Comparison of ENCODE assay signal across 20 mouse cellular contexts in the genomic region with DNA sequence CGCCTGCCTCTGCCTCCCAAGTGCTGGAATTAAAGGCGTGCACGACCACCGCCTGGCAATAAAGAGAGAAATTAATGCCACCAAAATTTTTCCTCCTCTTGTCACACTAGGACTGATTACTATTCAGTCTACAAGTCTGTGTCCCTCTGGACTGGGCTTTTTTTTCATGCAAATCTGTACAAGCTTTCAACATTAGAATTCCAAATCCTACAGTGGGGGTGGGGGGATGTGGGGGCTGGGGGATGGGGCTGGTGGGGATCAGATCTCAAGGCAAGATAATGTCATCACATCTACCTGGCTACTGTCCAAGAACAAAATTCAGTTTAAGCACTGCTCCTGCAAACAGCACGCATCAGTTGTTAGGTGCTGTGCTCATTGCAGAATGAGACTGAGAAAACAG.
A peak's percentile ranks its signal among the peaks of the same experiment; 100 is the strongest.
DNase-seq lines count a peak whose midpoint lies in the region; ATAC-seq and TF ChIP-seq lines count a peak whose summit lies in the region.
"Had no signal": no experiment of that assay in that cellular context is flagged by ENCODE, and none has a peak within 500 bp of the region (broad histone marks: within the 10 kb centered on the region; RNA-seq: fewer than 3 reads in every experiment).

No protein-coding gene starts in this region.

- TF ChIP-seq POLR2A in bone marrow macrophage, adult 2 months (IDR thresholded peaks at IDR 0.05; ENCODE audit: borderline replicate concordance, low read depth, low read length), result no peak

- H3K9ac ChIP-seq in midbrain, embryonic 12.5 days (replicated peaks), result no peak overlapping the region
- no peak overlapping the region for H3K9ac ChIP-seq in midbrain, postnatal 0 days (replicated peaks; ENCODE audit: low read length, poor library complexity, severe bottlenecking)
- no peak overlapping the region for H3K9ac ChIP-seq in midbrain, embryonic 14.5 days (replicated peaks; ENCODE audit: low read length)
- H3K9ac ChIP-seq: embryonic facial prominence, embryonic 12.5 days; forebrain, embryonic 12.5 days; heart, embryonic 12.5 days had no signal

- peak overlapping the region; percentile 79; the same call in 1 of the 2 replicates for H3K27ac ChIP-seq in gastrocnemius, adult 2 months
- no peak overlapping the region for H3K27ac ChIP-seq in midbrain, embryonic 12.5 days (replicated peaks)
- no peak overlapping the region for H3K27ac ChIP-seq in midbrain, postnatal 0 days (ENCODE audit: low read depth, low read length)
- H3K27ac ChIP-seq in bone marrow macrophage, adult 2 months (ENCODE audit: insufficient read depth, low read depth, low read length), result peak overlapping the region; percentile 99
- no peak overlapping the region for H3K27ac ChIP-seq in midbrain, embryonic 14.5 days (replicated peaks; ENCODE audit: low read depth, low read length)
- H3K27ac ChIP-seq: forebrain, embryonic 12.5 days; hindbrain, embryonic 10.5 days had no signal

- no peaks in the 10 kb centered on the region for H3K36me3 ChIP-seq in midbrain, embryonic 12.5 days
- peaks cover 3% of the 10 kb centered on the region; the same call in 1 of the 2 replicates for H3K36me3 ChIP-seq in midbrain, postnatal 0 days (ENCODE audit: insufficient read depth, low read length)
- H3K36me3 ChIP-seq in midbrain, embryonic 14.5 days (ENCODE audit: control insufficient read depth, insufficient read depth, low read length), result no peaks in the 10 kb centered on the region
- H3K36me3 ChIP-seq: embryonic facial prominence, embryonic 12.5 days; forebrain, embryonic 12.5 days; G1E; heart, embryonic 12.5 days; hindbrain, embryonic 10.5 days had no signal

- H3K9me3 ChIP-seq in midbrain, embryonic 12.5 days, result no peaks in the 10 kb centered on the region
- no peaks in the 10 kb centered on the region for H3K9me3 ChIP-seq in midbrain, postnatal 0 days (ENCODE audit: low read length)
- no peaks in the 10 kb centered on the region for H3K9me3 ChIP-seq in midbrain, embryonic 14.5 days (ENCODE audit: control insufficient read depth, low read length)
- H3K9me3 ChIP-seq: embryonic facial prominence, embryonic 12.5 days; forebrain, embryonic 12.5 days; G1E; heart, embryonic 12.5 days; hindbrain, embryonic 10.5 days had no signal

- H3K27me3 ChIP-seq in midbrain, embryonic 12.5 days, result no peaks in the 10 kb centered on the region
- no peaks in the 10 kb centered on the region for H3K27me3 ChIP-seq in midbrain, postnatal 0 days (ENCODE audit: insufficient read depth, low read length)
- no peaks in the 10 kb centered on the region for H3K27me3 ChIP-seq in midbrain, embryonic 14.5 days (ENCODE audit: control insufficient read depth, insufficient read depth, low read length)
- H3K27me3 ChIP-seq: embryonic facial prominence, embryonic 12.5 days; forebrain, embryonic 12.5 days; heart, embryonic 12.5 days had no signal

- DNase-seq in gastrocnemius, adult 2 months, result no peak
- no peak for DNase-seq in gastrocnemius, adult 18-20 months (ENCODE audit: low spot score)
- DNase-seq in midbrain, postnatal 0 days (ENCODE audit: low spot score), result no peak
- peak; percentile 63 for DNase-seq in midbrain, embryonic 14.5 days
- DNase-seq in lung, postnatal 25 days (ENCODE audit: low spot score), result no peak
- DNase-seq: adrenal gland, postnatal 10 days; cerebellum, adult 8-10 months; cerebellum, postnatal 14 days; embryo, embryonic 11 days; gastrocnemius, postnatal 25 days had no signal

- H3K4me3 ChIP-seq in gastrocnemius, adult 2 months, result no peak overlapping the region
- H3K4me3 ChIP-seq in midbrain, embryonic 12.5 days, result no peak overlapping the region
- H3K4me3 ChIP-seq in midbrain, postnatal 0 days (ENCODE audit: low read depth, low read length), result no peak overlapping the region
- no peak overlapping the region for H3K4me3 ChIP-seq in bone marrow macrophage, adult 2 months (ENCODE audit: insufficient read depth, low read length)
- H3K4me3 ChIP-seq in midbrain, embryonic 14.5 days (replicated peaks; ENCODE audit: low read depth, low read length), result no peak overlapping the region
- H3K4me3 ChIP-seq: embryonic facial prominence, embryonic 12.5 days; forebrain, embryonic 12.5 days; heart, embryonic 12.5 days; hindbrain, embryonic 10.5 days had no signal

- WGBS in midbrain, embryonic 12.5 days, result 66% methylated on average over 5 of the region's 5 CpGs
- WGBS in midbrain, postnatal 0 days, result 63% methylated on average over 5 of the region's 5 CpGs
- 35% methylated on average over 5 of the region's 5 CpGs for WGBS in midbrain, embryonic 14.5 days

- no peak overlapping the region for H3K4me2 ChIP-seq in midbrain, embryonic 12.5 days (replicated peaks)
- H3K4me2 ChIP-seq in midbrain, postnatal 0 days (ENCODE audit: low read depth, low read length, poor library complexity, severe bottlenecking), result no peak overlapping the region
- H3K4me2 ChIP-seq in midbrain, embryonic 14.5 days (ENCODE audit: low read length), result no peak overlapping the region
- H3K4me2 ChIP-seq: embryonic facial prominence, embryonic 12.5 days; forebrain, embryonic 12.5 days; heart, embryonic 12.5 days had no signal

- intact Hi-C loops in gastrocnemius, adult 2 months (cut with DNase I), result no loop called here

- H3K4me1 ChIP-seq in midbrain, embryonic 12.5 days, result no peaks in the 10 kb centered on the region; the same call in 1 of the 2 replicates
- H3K4me1 ChIP-seq in midbrain, postnatal 0 days (ENCODE audit: insufficient read depth, low read length), result no peaks in the 10 kb centered on the region
- H3K4me1 ChIP-seq in bone marrow macrophage, adult 2 months (ENCODE audit: control insufficient read depth, insufficient read depth, low read length), result peaks cover 47% of the 10 kb centered on the region
- no peaks in the 10 kb centered on the region for H3K4me1 ChIP-seq in midbrain, embryonic 14.5 days (ENCODE audit: control insufficient read depth, insufficient read depth, low read length)

- TF ChIP-seq CTCF in gastrocnemius, adult 2 months (IDR thresholded peaks at IDR 0.05), result no peak
- TF ChIP-seq CTCF in midbrain, postnatal 0 days (IDR thresholded peaks at IDR 0.05), result no peak
- no peak for TF ChIP-seq CTCF in bone marrow macrophage, adult 2 months (IDR thresholded peaks at IDR 0.05; ENCODE audit: low read depth, low read length)

- ATAC-seq in midbrain, embryonic 12.5 days (ENCODE audit: low FRiP score, low read depth), result peak; percentile 60; the same call in 1 of the 2 replicates
- no peak for ATAC-seq in midbrain, postnatal 0 days (ENCODE audit: low FRiP score)
- ATAC-seq in midbrain, embryonic 14.5 days (ENCODE audit: low FRiP score, low TSS enrichment), result no peak
- ATAC-seq in megakaryocyte, adult 5-6 weeks (ENCODE audit: poor library complexity, severe bottlenecking), result no peak
- ATAC-seq: hindbrain, embryonic 16.5 days; inflammation-experienced regulatory T-cells, adult 6 months had no signal

Comparison
In these comparisons a context has a peak if more than half of its experiments do, and no peak if none do; other contexts are left out.
1. H3K27ac ChIP-seq: peak in gastrocnemius, adult 2 months (single experiment) and bone marrow macrophage, adult 2 months (single experiment); none in midbrain, embryonic 12.5 days (single experiment), midbrain, postnatal 0 days (single experiment) and midbrain, embryonic 14.5 days (single experiment).